Mouse (Mus musculus): ENCODE measurements around the gene Cacna1d. TPM values are rescaled to one million over a fixed set of nuclear protein-coding genes. Genes with fewer than 3 reads are reported as not detected.

The Cacna1d gene
- polyA plus RNA-seq, 1 experiment from 2014 or later = 0.36 TPM

- Histone ChIP-seq H3K27me3 (ENCODE audit: insufficient read depth, low read length) (no peaks in the 10 kb centered on the region), H3K9me3 (ENCODE audit: low read length) (no peaks in the 10 kb centered on the region), H3K4me2 (ENCODE audit: low read depth, low read length) (no peak overlapping the region), H3K4me1 (ENCODE audit: insufficient read depth) (no peaks in the 10 kb centered on the region), H3K36me3 (replicated peaks; ENCODE audit: insufficient read depth, low read length) (no peaks in the 10 kb centered on the region), H3K27ac (ENCODE audit: low read depth) (no peak overlapping the region), H3K9ac (replicated peaks) (no peak overlapping the region), H3K4me3 (ENCODE audit: low read depth, low read length) (no peak overlapping the region)
- no peak for DNase-seq
- no peak for TF ChIP-seq CTCF (IDR thresholded peaks at IDR 0.05; ENCODE audit: low read depth)
- TF ChIP-seq EP300 (IDR thresholded peaks at IDR 0.05; ENCODE audit: low read depth) = no peak
- no peak for ATAC-seq
- WGBS (ENCODE audit: insufficient replicate concordance) = 70% methylated on average over 6 of the region's 6 CpGs
Observed at GRCm38 (mm10) chr14:30474416-30474815, 16.8 kb downstream of the Cacna1d start.

DNA sequence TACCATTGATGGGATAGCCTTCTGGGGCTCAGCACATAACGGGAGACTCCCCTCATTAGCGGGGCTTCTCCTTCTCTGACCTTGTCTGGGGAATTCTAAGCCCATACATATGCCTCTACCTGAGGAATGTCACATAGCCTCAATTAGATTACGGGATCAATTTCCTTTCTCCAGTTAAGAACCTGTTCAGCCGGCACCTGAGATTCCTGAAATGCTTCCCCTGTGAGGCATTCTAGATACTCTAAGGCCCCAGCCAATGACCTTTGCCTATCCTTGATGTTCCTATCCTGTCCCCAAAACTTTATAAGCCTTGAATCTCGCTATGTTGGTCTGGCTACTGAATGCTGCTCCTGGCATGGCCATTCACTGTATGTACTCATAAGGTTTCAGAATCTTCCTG is 17.6 kb downstream of the Cacna1d start:
- no peak overlapping the region for H3K4me2 ChIP-seq (ENCODE audit: low read depth, low read length)
- no peaks in the 10 kb centered on the region for H3K4me1 ChIP-seq (ENCODE audit: insufficient read depth)
- ATAC-seq (no peak), DNase-seq (no peak)
- no peak for TF ChIP-seq EP300 (IDR thresholded peaks at IDR 0.05; ENCODE audit: low read depth)
- no peak for TF ChIP-seq CTCF (IDR thresholded peaks at IDR 0.05; ENCODE audit: low read depth)
- no peaks in the 10 kb centered on the region for H3K27me3 ChIP-seq (ENCODE audit: insufficient read depth, low read length)
- H3K9ac ChIP-seq (replicated peaks) = no peak overlapping the region
- no peak overlapping the region for H3K27ac ChIP-seq (ENCODE audit: low read depth)
- no peaks in the 10 kb centered on the region for H3K36me3 ChIP-seq (replicated peaks; ENCODE audit: insufficient read depth, low read length)
- no peak overlapping the region for H3K4me3 ChIP-seq (ENCODE audit: low read depth, low read length)
- H3K9me3 ChIP-seq (ENCODE audit: low read length) = no peaks in the 10 kb centered on the region
- 60% methylated on average over 5 of the region's 5 CpGs for WGBS (ENCODE audit: insufficient replicate concordance)

GRCm38 (mm10) chr14:30463312-30463711 is 27.9 kb downstream of the Cacna1d start:
- no peak for DNase-seq
- no peak overlapping the region for H3K27ac ChIP-seq (ENCODE audit: low read depth)
- 83% methylated on average over 4 of the region's 4 CpGs for WGBS (ENCODE audit: insufficient replicate concordance)

DNA sequence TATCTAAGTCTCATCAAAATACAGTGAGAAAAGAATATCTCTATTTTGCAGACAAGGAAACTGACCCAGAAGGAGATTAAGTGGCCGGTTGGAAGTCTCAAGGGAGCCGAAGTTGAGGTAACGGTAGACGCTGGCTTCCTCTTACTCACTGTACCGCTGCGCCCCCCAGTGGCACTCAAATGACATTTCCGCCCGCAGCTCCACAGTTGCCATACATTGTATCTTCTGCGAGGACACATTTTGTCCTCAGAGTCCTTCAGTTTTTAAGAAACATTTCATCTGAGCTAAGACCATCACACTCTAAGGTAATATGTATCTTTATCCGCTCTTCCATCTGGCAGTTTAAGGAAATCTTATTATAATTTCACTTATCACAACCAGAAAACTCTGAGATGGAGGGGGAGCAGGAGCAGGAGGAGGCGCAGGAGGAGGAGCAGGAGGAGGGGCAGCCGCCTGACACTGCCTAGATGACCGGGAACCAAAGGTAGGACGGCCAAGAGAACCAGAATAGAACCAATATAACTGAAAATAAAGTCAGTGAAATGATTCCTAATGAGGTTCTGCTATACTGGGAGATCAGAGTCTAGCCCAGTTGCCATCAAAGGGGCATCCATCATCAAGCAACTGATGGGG is 31.2 kb downstream of the Cacna1d start:
- Histone ChIP-seq H3K9me3 (ENCODE audit: low read length) (no peaks in the 10 kb centered on the region), H3K4me2 (ENCODE audit: low read depth, low read length) (no peak overlapping the region), H3K4me1 (ENCODE audit: insufficient read depth) (no peaks in the 10 kb centered on the region), H3K27ac (ENCODE audit: low read depth) (no peak overlapping the region), H3K9ac (replicated peaks) (no peak overlapping the region), H3K27me3 (ENCODE audit: insufficient read depth, low read length) (no peaks in the 10 kb centered on the region), H3K4me3 (ENCODE audit: low read depth, low read length) (no peak overlapping the region), H3K36me3 (replicated peaks; ENCODE audit: insufficient read depth, low read length) (no peaks in the 10 kb centered on the region)
- ATAC-seq = no peak
- peak; percentile 79 for DNase-seq
- TF ChIP-seq EP300 (IDR thresholded peaks at IDR 0.05; ENCODE audit: low read depth) = no peak
- TF ChIP-seq CTCF (IDR thresholded peaks at IDR 0.05; ENCODE audit: low read depth) = peak; percentile 89
- WGBS (ENCODE audit: insufficient replicate concordance) = 6% methylated on average over 14 of the region's 14 CpGs

More at GRCm38 (mm10) chr14:30463312-30463711, 27.9 kb downstream of the Cacna1d start:
- no peaks in the 10 kb centered on the region for H3K4me1 ChIP-seq (ENCODE audit: insufficient read depth)
- no peak overlapping the region for H3K4me3 ChIP-seq (ENCODE audit: low read depth, low read length)
- no peaks in the 10 kb centered on the region for H3K36me3 ChIP-seq (replicated peaks; ENCODE audit: insufficient read depth, low read length)
- no peak overlapping the region for H3K9ac ChIP-seq (replicated peaks)
- H3K9me3 ChIP-seq (ENCODE audit: low read length) = no peaks in the 10 kb centered on the region
- H3K4me2 ChIP-seq (ENCODE audit: low read depth, low read length) = no peak overlapping the region
- TF ChIP-seq CTCF (IDR thresholded peaks at IDR 0.05; ENCODE audit: low read depth) = no peak
- TF ChIP-seq EP300 (IDR thresholded peaks at IDR 0.05; ENCODE audit: low read depth) = no peak
- no peak for ATAC-seq
- no peaks in the 10 kb centered on the region for H3K27me3 ChIP-seq (ENCODE audit: insufficient read depth, low read length)

- no peak overlapping the region for H3K4me2 ChIP-seq (ENCODE audit: low read depth, low read length)
- no peaks in the 10 kb centered on the region for H3K9me3 ChIP-seq (ENCODE audit: low read length)
- no peaks in the 10 kb centered on the region for H3K36me3 ChIP-seq (replicated peaks; ENCODE audit: insufficient read depth, low read length)
- 76% methylated on average over 3 of the region's 3 CpGs for WGBS (ENCODE audit: insufficient replicate concordance)
- no peaks in the 10 kb centered on the region for H3K27me3 ChIP-seq (ENCODE audit: insufficient read depth, low read length)
- no peak overlapping the region for H3K27ac ChIP-seq (ENCODE audit: low read depth)
- TF ChIP-seq CTCF (IDR thresholded peaks at IDR 0.05; ENCODE audit: low read depth) (no peak), EP300 (IDR thresholded peaks at IDR 0.05; ENCODE audit: low read depth) (no peak)
- no peaks in the 10 kb centered on the region for H3K4me1 ChIP-seq (ENCODE audit: insufficient read depth)
- ATAC-seq (no peak), DNase-seq (no peak)
- no peak overlapping the region for H3K4me3 ChIP-seq (ENCODE audit: low read depth, low read length)
- H3K9ac ChIP-seq (replicated peaks) = no peak overlapping the region
Observed at GRCm38 (mm10) chr14:30458820-30459219, 32.4 kb downstream of the Cacna1d start.

- TF ChIP-seq EP300 (IDR thresholded peaks at IDR 0.05; ENCODE audit: low read depth) (no peak), CTCF (IDR thresholded peaks at IDR 0.05; ENCODE audit: low read depth) (no peak)
- no peak overlapping the region for H3K4me2 ChIP-seq (ENCODE audit: low read depth, low read length)
- no peaks in the 10 kb centered on the region for H3K9me3 ChIP-seq (ENCODE audit: low read length)
- H3K27ac ChIP-seq (ENCODE audit: low read depth) = peak overlapping the region; percentile 34; the same call in 1 of the 2 replicates
- no peaks in the 10 kb centered on the region for H3K36me3 ChIP-seq (replicated peaks; ENCODE audit: insufficient read depth, low read length)
- H3K9ac ChIP-seq (replicated peaks) = no peak overlapping the region
- DNase-seq = peak; percentile 35
- WGBS (ENCODE audit: insufficient replicate concordance) = 27% methylated on average over 2 of the region's 2 CpGs
- no peaks in the 10 kb centered on the region for H3K4me1 ChIP-seq (ENCODE audit: insufficient read depth)
- ATAC-seq = peak; percentile 25; the same call in 1 of the 2 replicates
- H3K4me3 ChIP-seq (ENCODE audit: low read depth, low read length) = no peak overlapping the region
- H3K27me3 ChIP-seq (ENCODE audit: insufficient read depth, low read length) = no peaks in the 10 kb centered on the region
Observed at GRCm38 (mm10) chr14:30457897-30458296, 33.4 kb downstream of the Cacna1d start.

All from liver, postnatal 0 days (tissue).